Mouse (Mus musculus) forebrain, embryonic 12.5 days (tissue): ENCODE results near the gene Olfr518. TPM values are rescaled to one million over a fixed set of nuclear protein-coding genes. Genes with fewer than 3 reads are reported as not detected.

Source experiments
- ATAC-seq: fragments of 200-750 bp; cut with Nextera tagmentation; 2 replicates; pipeline ENCODE4 v1.8.0; 2017; ENCODE audit warnings: moderate TSS enrichment; ENCODE audit not compliant: low FRiP score
- H3K27ac ChIP-seq: fragments of 300-500 bp; sonication (generic); 2 replicates; pipeline ENCODE4 v1.5.1; 2016; ENCODE audit warnings: mild to moderate bottlenecking
- H3K27me3 ChIP-seq: fragments of 300-500 bp; sonication (generic); 2 replicates; pipeline ENCODE4 v1.6.1; 2016; ENCODE audit warnings: mild to moderate bottlenecking
- H3K36me3 ChIP-seq: fragments of 300-500 bp; sonication (generic); replicated peaks from 2 replicates; pipeline ENCODE4 v1.6.1; 2016; ENCODE audit warnings: mild to moderate bottlenecking
- H3K4me1 ChIP-seq: fragments of 300-500 bp; sonication (generic); 2 replicates; pipeline ENCODE4 v1.6.1; 2016
- H3K4me2 ChIP-seq: fragments of 300-500 bp; sonication (generic); 2 replicates; pipeline ENCODE4 v1.6.1; 2016; ENCODE audit warnings: mild to moderate bottlenecking, moderate library complexity
- H3K4me3 ChIP-seq: fragments of 300-500 bp; sonication (generic); replicated peaks from 2 replicates; pipeline ENCODE4 v1.5.1; 2016; ENCODE audit warnings: mild to moderate bottlenecking
- H3K9ac ChIP-seq: fragments of 300-500 bp; sonication (generic); 2 replicates; pipeline ENCODE4 v1.6.1; 2016; ENCODE audit warnings: mild to moderate bottlenecking
- H3K9me3 ChIP-seq: fragments of 300-500 bp; sonication (generic); 2 replicates; pipeline ENCODE4 v1.6.1; 2016
- WGBS: fragments of 180-500 bp; shearing (Covaris S2); methylation state at CpG from one replicate; pipeline ENCODE4 v1.1.7; 2016; 5-methylcytosine and 5-hydroxymethylcytosine counted together
- polyA plus RNA-seq: library from polyadenylated mRNA; unstranded; fragments of >200 nt; fragmentation: Nextera tagmentation; extraction: Ambion mirVana; gene quantifications from 2 replicates; pipeline ENCODE4 v1.2.1, GENCODE M21; 2016

Gene Olfr518
- not detected in 2 replicates for polyA plus RNA-seq

DNA sequence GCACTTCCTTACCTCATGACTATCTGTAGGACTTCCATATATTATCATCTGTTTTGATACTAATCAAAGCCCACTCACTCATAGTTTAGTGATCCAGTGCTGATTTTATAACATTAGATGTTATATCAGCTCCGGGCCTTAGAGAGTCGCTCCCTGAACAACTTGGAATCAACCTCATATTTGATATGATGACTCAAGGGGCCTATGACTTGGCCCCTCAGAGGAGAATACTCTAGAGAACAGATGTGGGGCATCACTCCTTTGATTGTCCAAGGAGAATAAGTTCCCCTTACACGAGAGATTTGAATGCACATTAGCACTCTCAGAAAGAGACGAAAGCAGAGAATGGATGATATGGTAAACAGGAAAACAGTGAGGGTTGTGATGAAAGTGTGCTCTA lies at the start of gene Olfr518:
Olfr518 (minus strand) TSS at position 101 of the 400 bp plus-strand sequence.
- H3K27ac ChIP-seq, result no peak within 1 kb of the TSS
- H3K9ac ChIP-seq, result no peak within 1 kb of the TSS
- no peak within 1 kb of the TSS for H3K4me2 ChIP-seq
- ATAC-seq, result no peak
- no peaks in the 10 kb centered on the region for H3K4me1 ChIP-seq
- no peaks in the 10 kb centered on the region for H3K27me3 ChIP-seq
- no peaks in the 10 kb centered on the region for H3K36me3 ChIP-seq
- H3K9me3 ChIP-seq, result no peaks in the 10 kb centered on the region
- H3K4me3 ChIP-seq, result no peak within 1 kb of the TSS
- WGBS, result 81% methylated on average over 4 of the region's 4 CpGs

GRCm38 (mm10) chr7:108933794-108934731 lies 49.3 kb upstream of the Olfr518 start, which contains the start of gene Eif3f:
TSS of gene Eif3f (plus strand) at chr7:108934417.
- peak within 1 kb of the TSS; percentile 98 for H3K4me3 ChIP-seq
- peak; percentile 98 for ATAC-seq
- peak within 1 kb of the TSS; percentile 84 for H3K27ac ChIP-seq
- 0 out of 2 replicates have a peak, but pooled peaks cover 4% of the 10 kb centered on the region for H3K27me3 ChIP-seq
- WGBS, result 3% methylated on average over 50 of the region's 50 CpGs
- H3K4me2 ChIP-seq, result peak within 1 kb of the TSS; percentile 84
- peaks cover 29% of the 10 kb centered on the region for H3K36me3 ChIP-seq
- peaks cover 16% of the 10 kb centered on the region for H3K4me1 ChIP-seq
- no peaks in the 10 kb centered on the region for H3K9me3 ChIP-seq
- H3K9ac ChIP-seq, result peak within 1 kb of the TSS; percentile 95

DNA sequence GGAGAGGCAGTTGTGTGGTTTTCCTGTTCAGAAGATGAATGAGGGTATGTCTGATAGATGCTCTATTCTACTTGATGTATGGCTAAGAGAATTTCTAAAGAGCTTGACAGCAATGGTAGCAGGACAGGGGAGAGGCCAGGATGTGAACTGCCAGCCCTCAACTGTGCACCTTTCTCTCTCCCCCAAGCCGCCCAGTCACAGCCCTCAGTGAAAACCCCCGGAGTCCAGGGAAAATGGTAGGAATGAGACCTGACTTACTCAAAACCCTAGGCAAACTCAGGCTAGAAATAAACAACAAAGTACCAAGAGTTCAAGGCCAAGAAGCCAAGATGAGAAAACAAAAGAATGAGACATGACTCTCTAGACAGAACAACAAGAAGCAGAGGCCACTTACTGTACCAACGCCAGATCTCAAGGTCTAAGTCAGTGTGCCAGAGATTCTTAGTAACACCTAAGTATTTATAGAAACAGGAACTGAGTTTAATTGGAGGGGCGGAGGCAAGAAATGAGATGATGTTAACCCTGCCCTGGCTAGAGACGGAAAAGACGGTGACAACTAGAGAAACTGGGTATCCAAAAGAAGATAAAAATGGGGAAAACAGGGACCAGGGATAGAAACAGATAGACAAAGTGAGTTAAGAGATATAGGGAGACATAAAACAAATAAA lies 45.1 kb upstream of the Olfr518 start, which contains the start of gene Nlrp10:
Nlrp10 (minus strand) TSS at position 453 of the 668 bp plus-strand sequence.
- 0 out of 2 replicates have a peak, but pooled peaks cover 7% of the 10 kb centered on the region for H3K27me3 ChIP-seq
- WGBS, result 84% methylated on average over 6 of the region's 6 CpGs
- H3K4me2 ChIP-seq, result no peak within 1 kb of the TSS
- H3K36me3 ChIP-seq, result no peaks in the 10 kb centered on the region
- peaks cover 1% of the 10 kb centered on the region for H3K4me1 ChIP-seq
- no peak within 1 kb of the TSS for H3K9ac ChIP-seq
- no peak within 1 kb of the TSS for H3K27ac ChIP-seq
- ATAC-seq, result no peak
- H3K4me3 ChIP-seq, result no peak within 1 kb of the TSS
- no peaks in the 10 kb centered on the region for H3K9me3 ChIP-seq

DNA sequence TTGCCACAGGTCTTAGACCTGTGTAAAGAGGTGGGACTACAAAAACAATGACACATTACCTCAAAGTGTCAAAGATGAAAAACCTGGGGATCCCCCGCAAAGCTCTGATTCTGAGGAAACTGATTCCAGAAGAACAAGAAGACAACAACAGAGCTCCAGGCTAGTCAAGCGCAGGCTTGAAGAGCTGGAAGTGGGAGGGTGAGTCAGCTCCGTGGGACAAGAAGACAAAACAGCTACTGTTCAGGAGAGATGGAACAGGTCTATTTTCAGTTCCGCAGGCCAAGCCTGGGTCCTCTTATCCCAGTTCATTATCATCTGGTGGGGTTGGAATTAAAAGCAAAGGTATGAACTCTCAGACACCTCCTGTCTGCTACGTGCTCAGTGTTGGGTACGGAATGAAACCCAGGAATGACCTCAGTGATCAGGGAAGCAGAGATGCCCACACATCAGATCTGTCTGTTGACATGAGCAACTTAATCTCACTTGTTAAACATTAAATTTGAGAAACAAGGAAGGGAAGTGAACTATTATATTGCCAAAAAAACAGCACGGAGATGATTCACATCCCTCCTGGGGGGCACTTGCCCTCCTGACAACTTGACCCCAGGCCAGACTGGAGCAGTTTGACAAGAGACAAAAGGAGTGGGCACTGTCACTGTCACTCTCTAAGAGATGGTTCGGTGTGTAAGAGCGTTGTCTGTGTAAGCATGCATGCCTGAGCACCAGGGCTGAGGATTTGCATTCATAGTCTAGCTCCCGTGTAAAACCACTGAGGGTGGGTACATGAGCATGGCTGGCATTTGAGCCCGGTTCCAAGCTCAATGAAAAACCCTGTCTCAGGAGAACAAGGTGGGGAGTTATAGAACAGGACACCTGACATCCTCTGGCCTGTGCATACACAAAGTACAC lies 43.7 kb upstream of the Olfr518 start:
- H3K27me3 ChIP-seq, result 0 out of 2 replicates have a peak, but pooled peaks cover 7% of the 10 kb centered on the region
- H3K9ac ChIP-seq, result no peak overlapping the region
- H3K4me3 ChIP-seq, result no peak overlapping the region
- H3K4me1 ChIP-seq, result no peaks in the 10 kb centered on the region
- H3K4me2 ChIP-seq, result no peak overlapping the region
- no peak for ATAC-seq
- 84% methylated on average over 11 of the region's 11 CpGs for WGBS
- H3K9me3 ChIP-seq, result no peaks in the 10 kb centered on the region
- no peak overlapping the region for H3K27ac ChIP-seq
- no peaks in the 10 kb centered on the region for H3K36me3 ChIP-seq

GRCm38 (mm10) chr7:108927043-108927442 lies 42.2 kb upstream of the Olfr518 start:
- ATAC-seq, result no peak
- no peak overlapping the region for H3K4me3 ChIP-seq
- H3K4me1 ChIP-seq, result no peaks in the 10 kb centered on the region
- 66% methylated on average over 4 of the region's 4 CpGs for WGBS
- no peak overlapping the region for H3K9ac ChIP-seq
- no peaks in the 10 kb centered on the region for H3K36me3 ChIP-seq
- 0 out of 2 replicates have a peak, but pooled peaks cover 7% of the 10 kb centered on the region for H3K27me3 ChIP-seq
- no peak overlapping the region for H3K27ac ChIP-seq
- H3K9me3 ChIP-seq, result no peaks in the 10 kb centered on the region
- H3K4me2 ChIP-seq, result no peak overlapping the region

DNA sequence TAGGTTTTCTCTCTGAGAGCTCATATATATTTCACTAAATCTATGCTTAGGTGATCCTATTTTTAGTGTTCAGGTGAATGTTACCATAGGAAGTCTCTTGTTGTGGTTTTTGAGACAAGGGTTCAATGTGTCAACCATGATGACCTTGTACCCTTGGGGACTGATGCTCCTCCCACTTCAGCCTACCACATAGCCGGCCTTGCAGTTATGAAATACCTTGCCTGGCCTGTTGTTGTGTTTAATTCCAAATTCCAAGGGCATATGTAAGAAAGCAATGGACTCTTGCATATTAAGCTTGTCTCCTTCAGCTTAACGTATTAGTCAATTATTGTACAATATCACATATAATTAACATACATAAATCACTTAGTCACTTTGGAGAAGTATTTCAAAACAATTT lies 19.2 kb upstream of the Olfr518 start:
- Histone ChIP-seq H3K4me1 (no peaks in the 10 kb centered on the region), H3K9me3 (no peaks in the 10 kb centered on the region), H3K36me3 (no peaks in the 10 kb centered on the region), H3K27me3 (no peaks in the 10 kb centered on the region), H3K4me3 (no peak overlapping the region), H3K4me2 (no peak overlapping the region), H3K27ac (no peak overlapping the region), H3K9ac (no peak overlapping the region)
- 79% methylated on average over 2 of the region's 2 CpGs for WGBS
- no peak for ATAC-seq

- H3K9me3 ChIP-seq, result no peaks in the 10 kb centered on the region
- WGBS, result 84% methylated on average over 5 of the region's 5 CpGs
- no peak within 1 kb of the TSS for H3K4me2 ChIP-seq
- H3K4me1 ChIP-seq, result no peaks in the 10 kb centered on the region
- H3K36me3 ChIP-seq, result no peaks in the 10 kb centered on the region
- no peak within 1 kb of the TSS for H3K27ac ChIP-seq
- H3K9ac ChIP-seq, result no peak within 1 kb of the TSS
- no peaks in the 10 kb centered on the region for H3K27me3 ChIP-seq
- H3K4me3 ChIP-seq, result no peak within 1 kb of the TSS
- no peak for ATAC-seq
These were observed 9.5 kb upstream of the Olfr518 start, which contains the start of gene Olfr519 for GRCm38 (mm10) chr7:108894320-108894719. TSS of gene Olfr519 (minus strand) at chr7:108894420.

- Histone ChIP-seq H3K4me3 (no peak within 1 kb of the TSS), H3K9ac (no peak within 1 kb of the TSS), H3K27ac (no peak within 1 kb of the TSS), H3K4me2 (no peak within 1 kb of the TSS), H3K9me3 (no peaks in the 10 kb centered on the region), H3K36me3 (no peaks in the 10 kb centered on the region), H3K4me1 (no peaks in the 10 kb centered on the region), H3K27me3 (no peaks in the 10 kb centered on the region)
- WGBS, result 68% methylated on average over 2 of the region's 2 CpGs
- ATAC-seq, result no peak
These were observed 12.5 kb downstream of the Olfr518 start, which contains the start of gene Olfr517 for GRCm38 (mm10) chr7:108872279-108872678. TSS of gene Olfr517 (minus strand) at chr7:108872379.

DNA sequence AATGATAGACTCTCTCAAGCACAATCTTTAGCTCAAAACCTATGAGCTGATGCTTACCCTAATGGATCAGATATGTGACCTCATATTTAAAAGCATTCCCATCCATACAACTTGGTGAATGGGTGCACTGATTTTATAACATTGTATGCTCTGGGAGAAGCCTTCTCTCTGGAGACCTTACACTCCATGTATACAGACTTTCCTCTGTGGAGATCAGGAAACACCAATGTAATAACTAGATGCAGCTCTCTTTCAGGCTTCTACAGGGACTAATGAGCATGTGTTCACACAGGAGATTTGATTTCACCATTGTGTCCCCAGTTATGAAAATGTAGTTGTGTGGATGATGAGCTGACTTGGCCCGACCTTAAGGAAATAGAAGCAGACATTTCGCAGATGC lies 34.4 kb downstream of the Olfr518 start, which contains the start of gene Olfr516:
Olfr516 (minus strand) TSS at position 101 of the 400 bp plus-strand sequence.
- Histone ChIP-seq H3K36me3 (no peaks in the 10 kb centered on the region), H3K9me3 (no peaks in the 10 kb centered on the region), H3K4me3 (no peak within 1 kb of the TSS), H3K4me2 (no peak within 1 kb of the TSS), H3K4me1 (no peaks in the 10 kb centered on the region), H3K27me3 (no peaks in the 10 kb centered on the region), H3K9ac (no peak within 1 kb of the TSS), H3K27ac (no peak within 1 kb of the TSS)
- no peak for ATAC-seq
- WGBS, result 95% methylated on average over 2 of the region's 2 CpGs
